Mouse (Mus musculus) CD4-positive helper T cell, adult 2 months (primary cell): ENCODE measurements around the gene Nop14.

Experiments used
- DNase-seq: peaks from one replicate; pipeline ENCODE4 v3.0.0-alpha.2; 2012; ENCODE audit warnings: low read depth, missing footprints, low spot score

Gene Nop14

GRCm38 (mm10) chr5:34659686-34660590, at the start of gene Nop14, which contains the start of gene Grk4:
Nop14 (minus strand) TSS chr5:34660148.
Grk4 (plus strand) TSS chr5:34660379.
- peak; percentile 100 for DNase-seq

DNA sequence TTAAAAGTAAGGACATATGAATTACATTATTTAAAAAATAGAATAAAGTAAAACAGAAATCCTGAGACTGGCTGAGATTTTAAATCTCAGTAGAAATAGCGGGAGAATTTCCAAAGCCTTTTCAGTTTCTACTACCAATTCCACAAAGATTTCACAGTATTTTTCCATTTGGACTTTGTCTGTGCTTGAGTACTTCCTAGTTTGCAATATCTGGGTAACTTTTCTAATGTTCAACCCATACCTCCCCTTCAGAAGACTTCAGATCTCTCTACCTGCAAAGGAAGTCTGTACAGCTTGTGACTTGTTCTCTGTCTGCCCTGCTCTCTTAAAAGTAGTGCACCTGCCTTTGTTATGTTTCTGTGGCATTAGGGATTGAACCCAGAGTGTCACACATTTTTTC, 48.5 kb upstream of the Nop14 start:
- DNase-seq, result no peak

GRCm38 (mm10) chr5:34695521-34695920, 35.6 kb upstream of the Nop14 start:
- DNase-seq, result no peak

DNA sequence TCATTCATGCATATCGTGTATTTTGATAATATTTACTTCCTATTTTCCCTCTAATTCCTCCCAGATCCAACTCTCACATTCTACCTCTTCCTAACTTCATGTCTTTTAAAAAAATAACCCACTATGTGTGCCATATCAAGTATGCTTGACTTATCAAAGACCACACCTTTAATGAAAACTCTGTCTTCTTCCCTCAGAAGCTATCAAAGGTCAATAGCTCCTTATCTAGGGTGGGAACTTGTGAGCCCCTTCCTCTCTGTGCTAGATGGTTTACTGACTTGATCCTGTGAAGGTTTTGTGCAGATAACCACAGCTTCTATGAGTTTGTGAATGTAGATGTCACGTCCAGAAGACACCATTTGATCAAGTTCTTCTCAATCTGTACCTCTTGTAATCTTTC, 32.8 kb upstream of the Nop14 start:
- DNase-seq, result no peak

DNA sequence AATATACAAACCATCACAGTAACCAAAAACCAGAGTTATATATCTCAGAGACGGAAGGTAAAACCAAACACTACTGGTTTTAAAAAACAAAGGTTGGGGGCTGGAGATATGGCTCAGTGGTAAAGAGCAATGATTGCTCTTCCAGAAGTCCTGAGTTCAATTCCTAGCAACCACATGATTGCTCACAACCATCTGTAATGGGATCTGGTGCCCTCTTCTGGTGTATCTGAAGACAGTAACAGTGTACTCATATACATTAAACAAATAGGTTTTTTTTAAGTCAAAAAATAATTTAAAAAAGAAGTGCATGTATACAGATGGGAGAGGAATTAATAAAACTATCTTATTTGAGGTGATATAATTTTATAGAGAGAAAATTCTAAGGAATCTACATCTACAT, 29.9 kb upstream of the Nop14 start:
- no peak for DNase-seq

GRCm38 (mm10) chr5:34670280-34670679, 10.3 kb upstream of the Nop14 start:
- no peak for DNase-seq

DNA sequence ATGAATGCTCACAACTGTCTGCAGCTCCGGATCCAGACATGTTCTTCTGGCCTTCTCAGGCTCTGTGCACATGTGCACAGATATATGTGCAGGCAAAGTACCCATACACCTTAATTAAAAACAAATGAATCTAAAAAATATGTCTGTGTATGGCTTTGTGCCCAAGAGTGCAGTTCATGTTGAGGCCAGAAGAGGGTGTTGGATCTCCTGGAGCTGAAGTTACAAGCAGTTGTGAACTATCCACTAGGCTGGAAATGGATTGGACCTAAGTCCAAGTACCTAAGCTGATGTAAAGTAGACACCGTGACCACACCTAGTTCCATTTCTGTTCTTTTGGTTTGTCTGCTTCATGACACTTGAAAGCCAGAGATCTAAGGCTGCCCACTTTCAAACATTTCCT, 9.5 kb upstream of the Nop14 start:
- DNase-seq, result no peak

GRCm38 (mm10) chr5:34663231-34663630, 3.3 kb upstream of the Nop14 start:
- no peak for DNase-seq

GRCm38 (mm10) chr5:34661909-34662308, 2.0 kb upstream of the Nop14 start:
- no peak for DNase-seq

DNA sequence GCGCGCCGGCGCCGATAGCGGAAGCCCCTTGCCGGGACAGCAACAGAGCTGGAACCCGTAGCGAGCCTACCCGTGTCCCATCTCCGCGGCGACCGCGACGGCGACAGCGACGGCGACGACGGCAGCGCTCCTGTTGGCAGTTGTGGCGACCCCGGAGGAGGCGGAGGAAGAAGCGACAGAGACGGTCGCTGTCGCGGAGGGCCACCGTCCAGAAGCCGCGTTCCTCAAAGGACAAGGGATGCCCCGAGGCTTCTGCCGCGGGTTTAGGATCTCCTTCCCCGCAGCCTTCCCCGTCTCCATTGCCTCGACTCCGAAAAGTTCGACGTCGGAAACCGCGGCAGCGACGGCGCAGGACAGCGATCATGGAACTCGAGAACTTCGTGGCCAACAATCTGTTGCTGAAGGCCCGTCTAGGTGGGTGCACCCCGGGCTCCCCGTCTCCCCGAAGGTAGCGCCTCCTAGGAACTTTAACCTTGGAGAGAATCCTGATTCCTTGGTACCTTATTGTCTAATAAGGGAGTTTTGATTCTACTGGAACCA, 713 bp upstream of the Nop14 start:
- no peak for DNase-seq

GRCm38 (mm10) chr5:34657556-34657955, 2.4 kb downstream of the Nop14 start:
- DNase-seq, result no peak

- DNase-seq, result no peak
These were observed 5.1 kb downstream of the Nop14 start for GRCm38 (mm10) chr5:34654881-34655280.

- no peak for DNase-seq
These were observed 7.0 kb downstream of the Nop14 start for GRCm38 (mm10) chr5:34652961-34653360.

DNA sequence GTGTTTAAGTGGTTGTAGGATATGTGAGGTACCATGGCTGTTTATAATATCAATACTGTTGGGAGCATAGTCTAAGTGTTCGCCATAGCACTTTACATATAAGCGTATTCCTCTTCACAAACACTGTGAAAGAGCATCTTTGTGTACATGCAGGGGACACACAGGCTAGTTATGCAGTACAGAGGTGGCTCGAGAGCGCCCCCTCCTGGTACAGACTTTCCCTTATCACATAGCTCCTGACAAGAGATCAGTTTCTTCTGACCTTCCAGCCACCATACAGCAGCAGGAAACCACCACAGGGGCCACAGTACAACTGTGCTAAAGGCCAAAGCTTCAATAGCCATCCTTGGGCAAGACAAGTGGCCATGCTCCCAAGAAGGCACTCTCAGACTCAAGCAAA, 12.4 kb downstream of the Nop14 start:
- DNase-seq, result peak; percentile 72

GRCm38 (mm10) chr5:34642932-34643331, 17.0 kb downstream of the Nop14 start:
- DNase-seq, result peak; percentile 72

DNA sequence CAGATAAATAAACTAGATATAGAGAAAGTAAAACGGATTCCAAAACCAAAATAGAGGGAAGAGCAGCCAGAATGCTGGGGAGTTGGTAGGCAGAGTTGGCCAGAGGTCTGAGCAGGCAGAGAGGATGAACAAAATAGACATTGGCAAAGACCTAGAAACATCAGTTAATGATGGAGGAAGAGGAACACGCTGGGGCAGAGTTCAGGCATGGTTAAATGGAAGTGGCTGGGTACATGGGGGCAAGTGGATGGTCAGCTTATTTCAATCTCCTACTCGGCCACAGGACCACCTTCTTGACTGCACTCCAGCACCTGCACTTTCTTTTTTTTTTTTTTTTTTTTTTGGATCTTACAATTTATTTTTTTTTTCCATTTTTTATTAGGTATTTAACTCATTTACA, 18.0 kb downstream of the Nop14 start:
- no peak for DNase-seq

- no peak for DNase-seq
These were observed 22.3 kb downstream of the Nop14 start for GRCm38 (mm10) chr5:34637591-34638156.

GRCm38 (mm10) chr5:34636481-34637287, 23.3 kb downstream of the Nop14 start, which contains the start of gene Mfsd10:
Mfsd10 (minus strand) TSS chr5:34637212.
- DNase-seq, result peak; percentile 84

DNA sequence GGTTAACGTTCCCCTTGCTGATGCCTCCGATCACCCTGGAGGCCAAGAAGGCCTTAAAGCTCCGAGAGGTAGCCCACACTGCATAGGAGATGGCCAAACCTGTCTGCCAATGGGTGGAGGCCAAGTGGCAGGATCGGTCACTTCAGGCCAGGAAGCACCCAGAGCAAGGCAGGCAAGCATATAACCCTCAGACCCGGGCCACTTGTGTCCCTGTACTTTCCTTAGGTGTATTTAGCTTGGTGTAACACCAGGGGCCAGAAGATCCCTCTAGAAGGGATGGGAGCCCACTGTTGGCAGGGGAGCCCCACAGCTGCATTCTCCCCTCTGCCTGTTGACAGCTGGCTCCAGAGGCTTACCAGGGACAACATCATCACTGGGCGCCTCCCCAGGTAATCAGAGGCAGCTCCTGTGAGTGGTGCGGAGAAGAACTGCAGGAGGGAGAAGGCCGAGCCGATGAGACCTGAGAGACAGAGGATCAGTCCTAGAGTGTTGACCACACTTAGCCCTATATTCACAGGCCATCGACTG, 24.2 kb downstream of the Nop14 start:
- DNase-seq, result no peak

DNA sequence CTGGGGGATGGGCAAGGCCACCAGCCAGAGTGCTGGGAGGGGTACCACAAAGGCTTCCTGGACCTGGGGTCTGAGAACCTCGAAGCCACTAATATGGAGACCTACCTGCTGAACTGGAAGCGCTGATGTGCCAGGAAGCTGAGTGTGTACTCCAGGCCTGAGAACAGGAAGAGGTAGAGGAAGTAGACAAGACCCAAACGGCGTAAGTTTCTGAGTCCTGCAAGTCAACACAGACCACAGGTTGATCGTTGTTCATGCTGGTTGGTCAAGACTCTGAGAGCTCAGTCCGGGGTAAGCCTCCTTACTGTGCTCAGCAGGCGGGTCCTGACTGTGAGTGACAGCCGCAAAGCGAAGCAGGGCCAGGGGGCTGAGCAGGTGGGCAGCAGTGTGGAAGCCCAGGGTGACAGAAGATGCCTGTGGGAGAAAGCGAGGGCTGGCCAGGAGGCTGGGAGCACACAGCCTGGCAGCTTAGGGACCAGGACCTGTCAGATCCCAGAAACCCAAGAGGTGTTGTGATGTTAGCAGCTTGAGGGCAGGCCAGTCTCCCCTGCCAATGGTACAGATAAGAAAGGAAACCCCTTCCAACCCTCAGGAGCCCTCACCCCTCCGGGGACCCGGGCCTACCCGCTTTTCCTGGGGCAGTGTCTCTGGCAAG, 25.1 kb downstream of the Nop14 start:
- DNase-seq, result peak; percentile 22

DNA sequence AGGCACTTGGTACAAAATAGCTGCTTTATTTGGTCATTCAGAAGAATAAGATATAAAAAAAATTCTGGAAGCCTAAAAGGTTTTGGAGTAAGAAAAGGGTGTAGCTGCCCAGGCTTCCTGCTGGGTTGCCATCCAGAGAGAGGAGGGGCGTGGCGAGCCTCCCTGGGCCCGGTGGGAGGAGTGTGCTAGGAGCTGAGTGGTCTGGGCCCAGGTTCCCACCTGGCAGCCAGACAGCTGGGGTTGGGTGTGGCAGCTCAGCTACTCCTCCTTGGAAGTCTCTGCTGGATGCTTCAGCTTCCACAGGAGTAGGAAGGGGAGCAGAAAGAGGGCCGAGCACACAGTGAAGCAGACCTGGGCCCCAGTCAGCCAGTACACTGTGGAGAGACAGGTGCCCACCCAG, 26.3 kb downstream of the Nop14 start:
- DNase-seq, result no peak
